Mouse (Mus musculus): ENCODE measurements around the gene Ube2n.

GRCm38 (mm10) chr10:95504341-95504740 lies 10.6 kb upstream of the Ube2n start:
- TF ChIP-seq MYOG (IDR thresholded peaks at IDR 0.05; ENCODE audit: control insufficient read depth in 1 of 3, insufficient read depth in 1 of 3, insufficient read length in 2 of 3, low read depth in 2 of 3) = no peak
- no peak for TF ChIP-seq USF1 (IDR thresholded peaks at IDR 0.05; ENCODE audit: low read depth)

Data from myocyte (in vitro differentiated cells).